Mouse (Mus musculus): Measurements from ENCODE around the gene Ntn3.
A peak's percentile ranks its signal among the peaks of the same experiment; 100 is the strongest.

Ntn3 gene

GRCm38 (mm10) chr17:24211631-24212440, 2.5 kb upstream of the Ntn3 start:
- peak; percentile 87 for DNase-seq (ENCODE audit: low spot score)

- no peak for DNase-seq (ENCODE audit: low spot score)
These were observed 1.3 kb upstream of the Ntn3 start for GRCm38 (mm10) chr17:24210591-24210990.

GRCm38 (mm10) chr17:24209916-24210240, 547 bp upstream of the Ntn3 start:
- no peak for DNase-seq (ENCODE audit: low spot score)

GRCm38 (mm10) chr17:24208641-24209042, 689 bp downstream of the Ntn3 start:
- DNase-seq (ENCODE audit: low spot score) = peak; percentile 62

GRCm38 (mm10) chr17:24207768-24208640, 1.3 kb downstream of the Ntn3 start:
- DNase-seq (ENCODE audit: low spot score) = no peak

GRCm38 (mm10) chr17:24206451-24207351, 2.6 kb downstream of the Ntn3 start:
- DNase-seq (ENCODE audit: low spot score) = peak; percentile 72

- no peak for DNase-seq (ENCODE audit: low spot score)
These were observed 3.4 kb downstream of the Ntn3 start for GRCm38 (mm10) chr17:24205908-24206361.

GRCm38 (mm10) chr17:24205284-24205888, 3.9 kb downstream of the Ntn3 start, which contains the start of gene Tbc1d24:
Gene Tbc1d24, minus strand, starts transcription at chr17:24205562.
- DNase-seq (ENCODE audit: low spot score) = peak; percentile 95

- DNase-seq (ENCODE audit: low spot score) = no peak
These were observed 4.5 kb downstream of the Ntn3 start for GRCm38 (mm10) chr17:24204846-24205245.

- no peak for DNase-seq (ENCODE audit: low spot score)
These were observed 5.5 kb downstream of the Ntn3 start for GRCm38 (mm10) chr17:24203611-24204534.

GRCm38 (mm10) chr17:24203068-24203467, 6.3 kb downstream of the Ntn3 start:
- DNase-seq (ENCODE audit: low spot score) = no peak

- no peak for DNase-seq (ENCODE audit: low spot score)
These were observed 8.2 kb downstream of the Ntn3 start for GRCm38 (mm10) chr17:24201092-24201491.

GRCm38 (mm10) chr17:24199741-24200140, 9.6 kb downstream of the Ntn3 start:
- no peak for DNase-seq (ENCODE audit: low spot score)

- no peak for DNase-seq (ENCODE audit: low spot score)
These were observed 10.1 kb downstream of the Ntn3 start for GRCm38 (mm10) chr17:24199252-24199651.

GRCm38 (mm10) chr17:24197032-24197824, 12.1 kb downstream of the Ntn3 start:
- no peak for DNase-seq (ENCODE audit: low spot score)

- no peak for DNase-seq (ENCODE audit: low spot score)
These were observed 14.0 kb downstream of the Ntn3 start for GRCm38 (mm10) chr17:24195349-24195748.

GRCm38 (mm10) chr17:24193769-24194168, 15.6 kb downstream of the Ntn3 start:
- no peak for DNase-seq (ENCODE audit: low spot score)

- DNase-seq (ENCODE audit: low spot score) = no peak
These were observed 16.1 kb downstream of the Ntn3 start for GRCm38 (mm10) chr17:24193268-24193667.

- DNase-seq (ENCODE audit: low spot score) = no peak
These were observed 16.5 kb downstream of the Ntn3 start for GRCm38 (mm10) chr17:24192848-24193247.

GRCm38 (mm10) chr17:24191481-24191880, 17.9 kb downstream of the Ntn3 start:
- DNase-seq (ENCODE audit: low spot score) = no peak
